Mouse (Mus musculus): ENCODE data around the gene Celf2.

Celf2 gene

GRCm38 (mm10) chr2:6705475-6705874 is 803.9 kb downstream of the Celf2 start:
- DNase-seq (ENCODE audit: low read depth in 2 of 2, low spot score in 2 of 2): no peak

DNA sequence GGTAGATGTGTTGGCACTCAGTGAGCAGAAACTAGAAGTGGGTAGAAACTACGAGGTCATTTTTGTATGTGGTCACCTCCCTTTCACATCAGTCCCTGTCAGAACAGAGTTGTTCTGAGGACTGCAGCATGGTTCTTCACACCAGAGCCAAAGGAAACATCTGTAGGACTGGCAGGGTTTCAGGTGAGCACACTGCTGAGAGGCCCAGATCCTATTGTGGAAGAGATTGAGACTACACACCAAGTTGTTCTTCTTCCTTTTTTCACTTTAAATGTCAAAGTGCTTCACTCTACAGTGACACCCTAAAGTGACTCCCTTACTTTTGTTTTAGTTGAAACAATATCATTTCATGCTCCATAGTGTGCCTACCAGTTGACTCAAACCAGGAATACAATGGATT is 804.6 kb downstream of the Celf2 start:
- no peak for DNase-seq (ENCODE audit: low read depth in 2 of 2, low spot score in 2 of 2)

DNA sequence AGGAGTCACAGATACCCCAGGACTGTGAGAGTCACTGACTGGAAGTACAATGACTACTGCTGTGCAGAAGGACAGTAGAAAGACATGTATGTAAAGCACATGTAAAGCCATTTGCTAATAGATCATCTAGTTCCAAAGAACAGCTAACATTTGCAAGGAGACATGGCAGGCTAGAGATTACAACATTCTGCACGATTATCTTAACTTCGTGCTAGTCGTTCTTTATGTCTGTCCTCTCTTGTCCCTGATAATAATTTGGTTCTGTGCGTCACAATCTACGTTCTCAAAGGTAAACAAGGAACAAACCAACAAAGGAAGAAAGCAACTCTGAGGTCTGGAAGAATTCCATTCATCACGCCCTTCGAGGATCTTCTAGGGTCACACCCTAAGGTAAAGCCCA is 805.0 kb downstream of the Celf2 start:
- no peak for DNase-seq (ENCODE audit: low read depth in 2 of 2, low spot score in 2 of 2)

GRCm38 (mm10) chr2:6696326-6696725 is 813.0 kb downstream of the Celf2 start:
- no peak for DNase-seq (ENCODE audit: low read depth in 2 of 2, low spot score in 2 of 2)

- no peak for DNase-seq (ENCODE audit: low read depth in 2 of 2, low spot score in 2 of 2)
Observed at GRCm38 (mm10) chr2:6695353-6695951, 813.9 kb downstream of the Celf2 start.

DNA sequence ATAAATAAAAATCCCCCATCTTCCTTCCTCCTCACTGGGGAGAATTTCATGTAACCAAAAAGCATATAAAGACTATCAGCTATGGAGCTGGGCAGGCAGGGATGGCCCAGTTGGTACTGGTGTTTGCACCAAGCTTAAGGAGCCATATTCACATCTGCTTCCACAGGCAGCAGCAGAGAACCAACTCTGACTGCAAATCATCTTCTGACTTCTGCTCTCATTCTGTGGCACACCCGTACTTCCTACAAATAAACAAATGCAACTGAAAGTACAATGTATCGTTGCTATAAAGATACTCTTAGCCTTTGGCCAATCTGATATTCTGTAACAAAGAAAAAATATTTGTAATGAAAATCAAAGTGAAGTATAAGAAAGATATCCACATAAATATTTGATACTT is 819.7 kb downstream of the Celf2 start:
- DNase-seq (ENCODE audit: low read depth in 2 of 2, low spot score in 2 of 2): no peak

- DNase-seq (ENCODE audit: low read depth in 2 of 2, low spot score in 2 of 2): no peak
Observed at GRCm38 (mm10) chr2:6678231-6678630, 831.1 kb downstream of the Celf2 start.

DNA sequence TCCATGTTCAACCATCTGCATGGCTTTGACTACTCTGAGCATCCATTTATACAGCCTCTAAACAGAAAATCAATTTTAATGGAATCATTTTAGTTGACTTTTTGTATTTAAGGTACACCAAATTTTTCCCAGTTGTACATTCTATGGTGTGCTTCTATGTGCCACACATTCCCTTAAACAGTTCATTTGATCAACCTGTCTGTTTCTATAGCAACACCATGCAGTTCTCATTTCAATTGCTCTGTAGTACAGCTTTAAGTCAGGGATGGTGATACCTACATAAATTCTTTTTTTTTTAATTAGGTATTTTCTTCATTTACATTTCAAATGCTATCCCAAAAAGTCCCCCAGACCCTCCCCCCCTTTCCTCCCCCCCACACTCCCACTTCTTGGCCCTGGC is 831.9 kb downstream of the Celf2 start:
- no peak for DNase-seq (ENCODE audit: low read depth in 2 of 2, low spot score in 2 of 2)

- no peak for DNase-seq (ENCODE audit: low read depth in 2 of 2, low spot score in 2 of 2)
Observed at GRCm38 (mm10) chr2:6674401-6674800, 835.0 kb downstream of the Celf2 start.

- DNase-seq (ENCODE audit: low read depth in 2 of 2, low spot score in 2 of 2): no peak
Observed at GRCm38 (mm10) chr2:6673418-6673817, 835.9 kb downstream of the Celf2 start.

DNA sequence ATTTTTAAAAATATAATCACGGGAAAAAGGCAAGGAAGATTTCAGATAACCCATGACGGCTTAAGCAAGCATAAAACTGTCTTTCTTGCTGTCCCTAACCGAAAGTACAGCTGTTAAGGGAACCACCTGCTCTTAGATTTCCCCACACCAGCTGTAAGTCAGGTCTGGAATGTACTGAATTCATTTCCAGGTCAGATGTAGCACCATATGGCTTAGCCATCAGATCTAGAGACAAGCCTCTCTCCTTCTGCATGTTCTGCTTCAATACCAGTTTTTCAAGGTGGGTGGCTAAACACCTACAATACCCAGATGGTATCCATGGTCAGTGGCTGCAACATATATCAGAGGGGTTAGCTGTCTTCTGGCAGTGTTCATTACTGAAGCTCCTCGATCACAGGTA is 841.8 kb downstream of the Celf2 start:
- no peak for DNase-seq (ENCODE audit: low read depth in 2 of 2, low spot score in 2 of 2)

DNA sequence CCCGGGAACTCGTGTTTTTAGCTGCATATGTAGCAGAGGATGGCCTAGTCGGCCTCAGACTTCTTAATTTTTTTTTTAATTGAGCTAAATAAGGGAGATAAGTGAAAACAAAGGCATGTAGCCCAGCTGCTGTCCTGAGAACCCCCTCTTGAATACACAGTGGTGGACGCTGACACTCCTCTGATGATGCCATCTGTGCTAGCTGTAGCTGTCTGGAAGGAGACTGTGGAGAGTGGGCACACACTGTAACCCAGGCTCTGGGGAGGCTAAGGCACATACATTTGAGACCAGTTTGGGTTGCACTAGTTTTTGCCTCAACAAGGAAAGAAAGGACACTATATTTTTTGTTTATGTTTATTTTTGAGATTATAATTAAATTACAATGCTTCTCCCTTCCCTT is 849.5 kb downstream of the Celf2 start:
- DNase-seq (ENCODE audit: low read depth in 2 of 2, low spot score in 2 of 2): no peak

DNA sequence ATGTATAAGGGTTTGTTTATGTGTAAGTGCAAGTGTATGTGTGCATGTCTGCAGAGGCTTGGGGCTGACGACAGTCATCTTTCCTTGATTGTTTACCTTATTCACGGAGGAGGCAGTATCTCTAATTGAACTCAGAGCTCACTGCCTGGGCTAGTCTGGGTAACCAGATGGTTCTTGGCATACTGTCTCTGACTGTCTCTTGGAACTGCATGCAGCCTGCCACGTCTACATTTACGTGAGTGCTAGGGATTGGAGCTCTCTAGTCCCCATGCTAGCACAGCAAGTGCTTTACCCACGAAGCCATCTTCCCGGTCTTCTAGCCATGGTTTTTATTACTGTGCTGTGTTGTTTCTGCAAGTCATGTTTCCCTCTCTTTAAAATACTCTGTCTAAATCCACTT is 855.6 kb downstream of the Celf2 start:
- no peak for DNase-seq (ENCODE audit: low read depth in 2 of 2, low spot score in 2 of 2)

DNA sequence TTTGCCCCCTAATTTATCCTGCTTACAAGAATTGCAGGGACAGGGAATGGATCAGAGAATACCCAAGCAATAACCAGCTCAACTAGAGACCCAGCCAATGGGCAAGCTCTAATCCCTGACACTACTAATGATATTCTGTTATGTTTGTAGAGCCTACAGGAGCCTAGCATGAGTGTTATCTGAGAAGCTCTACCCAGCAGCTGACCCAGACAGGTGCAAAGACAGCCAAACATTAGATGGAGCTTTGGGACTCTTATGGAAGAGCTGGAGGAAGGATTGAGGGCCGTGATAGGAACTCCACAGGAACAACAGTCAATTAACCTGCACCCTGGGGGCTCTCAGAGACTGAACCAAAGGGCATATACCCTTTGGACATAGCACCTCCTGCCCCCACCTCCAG is 857.7 kb downstream of the Celf2 start:
- no peak for DNase-seq (ENCODE audit: low read depth in 2 of 2, low spot score in 2 of 2)

DNA sequence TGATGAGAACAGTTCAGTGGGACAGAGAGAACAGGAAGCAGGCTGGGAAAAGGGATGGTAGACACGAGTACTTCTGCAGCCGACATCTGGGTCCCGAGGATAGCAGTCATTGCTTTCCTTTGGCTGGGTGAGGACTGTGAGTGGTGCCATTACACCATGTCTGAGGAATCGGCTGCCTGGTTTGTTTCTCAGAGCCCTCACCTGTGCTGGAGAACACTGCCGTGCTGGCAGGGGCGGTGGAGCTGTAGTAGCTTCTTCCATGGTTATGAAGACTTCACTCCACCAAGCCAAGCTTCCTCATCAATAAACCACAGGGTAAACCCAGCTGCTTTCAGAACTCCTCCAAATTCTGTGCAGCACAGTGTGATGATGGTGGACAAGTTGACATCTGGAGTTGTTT is 860.5 kb downstream of the Celf2 start:
- DNase-seq (ENCODE audit: low read depth in 2 of 2, low spot score in 2 of 2): no peak

DNA sequence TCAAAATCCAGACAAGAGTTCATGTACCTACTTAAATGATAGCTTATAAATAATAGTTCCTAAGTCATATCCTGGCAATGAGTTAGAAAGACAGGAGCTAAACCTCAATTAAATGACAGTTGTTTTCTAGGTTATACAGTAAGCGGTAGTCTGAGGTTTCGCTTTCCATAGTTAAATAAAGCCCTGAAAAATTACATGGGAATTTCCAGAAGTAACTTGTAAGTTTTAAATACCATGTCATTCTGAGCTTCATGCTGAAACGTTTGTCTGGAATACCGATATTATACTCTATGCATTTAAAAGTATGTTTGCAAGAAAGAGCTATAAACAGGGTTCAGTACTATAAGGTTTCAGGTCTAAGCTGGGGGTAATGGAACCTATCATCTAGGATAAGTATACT is 862.3 kb downstream of the Celf2 start:
- no peak for DNase-seq (ENCODE audit: low read depth in 2 of 2, low spot score in 2 of 2)

DNA sequence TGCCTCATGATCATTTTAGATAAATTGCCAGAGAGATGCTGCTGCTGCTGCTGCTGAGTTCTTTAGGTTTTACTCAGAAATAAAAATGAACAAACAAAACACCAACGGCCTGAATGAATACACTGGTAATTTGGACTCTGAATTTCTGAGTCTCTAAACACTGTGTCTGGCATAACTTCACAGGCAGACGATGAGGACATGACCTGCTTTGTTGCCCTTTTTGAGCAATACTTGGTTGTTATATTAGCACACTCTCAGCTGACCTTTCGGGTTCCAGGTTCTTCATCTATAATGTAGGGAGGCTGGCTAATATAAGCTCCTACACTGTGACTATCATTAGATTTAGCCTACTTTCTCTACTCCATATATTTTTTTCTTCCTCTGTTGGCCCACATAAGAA is 863.0 kb downstream of the Celf2 start:
- no peak for DNase-seq (ENCODE audit: low read depth in 2 of 2, low spot score in 2 of 2)

- no peak for DNase-seq (ENCODE audit: low read depth in 2 of 2, low spot score in 2 of 2)
Observed at GRCm38 (mm10) chr2:6642222-6642850, 867.0 kb downstream of the Celf2 start.

- no peak for DNase-seq (ENCODE audit: low read depth in 2 of 2, low spot score in 2 of 2)
Observed at GRCm38 (mm10) chr2:6639370-6639769, 870.0 kb downstream of the Celf2 start.

GRCm38 (mm10) chr2:6637147-6637546 is 872.2 kb downstream of the Celf2 start:
- DNase-seq (ENCODE audit: low read depth in 2 of 2, low spot score in 2 of 2): no peak

DNA sequence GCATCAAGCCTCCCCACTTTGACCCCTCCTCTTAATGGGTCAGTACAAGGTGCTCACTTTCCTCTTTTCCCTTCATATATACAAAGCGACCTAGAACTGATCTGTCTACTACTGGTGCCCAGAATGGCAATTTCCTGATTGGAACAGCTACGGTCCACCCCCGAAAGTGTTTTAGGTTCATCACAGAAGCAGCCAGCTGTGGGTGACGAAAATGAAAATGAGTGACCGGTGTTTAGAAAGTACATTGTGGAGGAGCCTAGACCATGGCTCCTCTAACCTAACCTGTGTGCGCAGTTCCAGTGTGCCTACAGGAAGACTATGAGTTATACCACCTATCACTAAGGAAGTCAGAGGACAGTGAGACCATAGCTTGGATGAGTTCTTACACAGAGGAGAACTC is 874.5 kb downstream of the Celf2 start:
- no peak for DNase-seq (ENCODE audit: low read depth in 2 of 2, low spot score in 2 of 2)

- DNase-seq (ENCODE audit: low read depth in 2 of 2, low spot score in 2 of 2): no peak
Observed at GRCm38 (mm10) chr2:6633115-6633514, 876.2 kb downstream of the Celf2 start.

- DNase-seq (ENCODE audit: low read depth in 2 of 2, low spot score in 2 of 2): no peak
Observed at GRCm38 (mm10) chr2:6623802-6624201, 885.6 kb downstream of the Celf2 start.
